Mouse (Mus musculus): ENCODE data around the gene Paqr9. TPM values are rescaled to one million over a fixed set of nuclear protein-coding genes. Genes with fewer than 3 reads are reported as not detected.

Paqr9 gene
- polyA plus RNA-seq, 2 experiments: 7.5 to 12.2 TPM

DNA sequence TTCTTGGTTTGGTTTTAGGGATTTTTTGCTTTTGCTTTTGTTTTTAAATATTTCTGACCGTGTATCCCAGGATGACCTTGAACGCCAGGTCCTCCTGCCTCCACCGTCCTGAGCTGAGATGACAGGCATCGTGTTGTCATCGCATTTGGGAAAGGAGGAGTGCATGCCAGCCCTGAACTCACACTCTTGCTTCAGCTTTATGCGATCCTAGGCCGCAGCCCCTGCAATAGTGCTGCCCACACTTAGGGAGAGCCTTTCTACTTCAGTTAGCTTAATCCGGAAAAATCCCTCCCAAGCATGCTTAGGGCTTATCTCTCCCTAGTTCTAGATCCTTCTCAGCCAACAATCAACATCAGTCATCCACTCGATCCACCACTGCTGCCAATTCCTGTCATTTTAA is 43.9 kb downstream of the Paqr9 start:
- Histone ChIP-seq H3K4me3 (ENCODE audit: insufficient read depth in 1 of 2, low read depth in 2 of 2, low read length in 2 of 2) (no peak overlapping the region), H3K9me3 (ENCODE audit: control insufficient read depth, low read length) (no peaks in the 10 kb centered on the region), H3K27me3 (ENCODE audit: control insufficient read depth, insufficient read depth, low read length) (no peaks in the 10 kb centered on the region; the same call in 1 of the 2 replicates), H3K4me2 (ENCODE audit: low read depth) (no peak overlapping the region), H3K27ac (no peak overlapping the region), H3K9ac (replicated peaks) (no peak overlapping the region), H3K4me1 (replicated peaks; ENCODE audit: control insufficient read depth in 2 of 2, insufficient read depth in 2 of 2, low read length in 1 of 2) (no peaks in the 10 kb centered on the region), H3K36me3 (replicated peaks; ENCODE audit: control insufficient read depth, insufficient read depth, low read depth) (no peaks in the 10 kb centered on the region)
- no peak for TF ChIP-seq EP300 (IDR thresholded peaks at IDR 0.05; ENCODE audit: low read depth)
- no peak for TF ChIP-seq CTCF (IDR thresholded peaks at IDR 0.05; ENCODE audit: low read depth)
- DNase-seq (ENCODE audit: low read depth in 3 of 3, low spot score in 3 of 3): no peak
- no peak for ATAC-seq (ENCODE audit: insufficient read depth)
- 68% methylated on average over 9 of the region's 9 CpGs for WGBS (ENCODE audit: insufficient replicate concordance)

DNA sequence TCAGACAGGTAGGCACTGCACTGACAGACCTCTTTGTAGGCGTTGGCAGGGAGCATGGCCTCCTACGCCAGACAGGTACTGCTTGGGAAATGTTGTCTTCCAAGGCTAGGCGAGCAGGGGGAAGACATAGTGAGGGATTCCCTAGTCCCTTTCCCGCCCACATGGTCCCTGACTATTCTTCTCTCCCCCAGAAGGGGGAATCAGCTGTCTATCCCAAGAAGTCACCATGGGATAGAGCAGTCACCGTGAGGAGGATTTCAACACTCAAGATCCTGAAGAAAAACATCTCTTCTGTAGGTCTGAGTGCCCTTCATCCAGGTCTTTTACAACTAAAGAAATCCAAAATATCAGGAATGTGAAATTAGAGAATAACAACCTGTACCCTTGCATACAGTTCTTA is 47.7 kb downstream of the Paqr9 start:
- H3K4me1 ChIP-seq (replicated peaks; ENCODE audit: control insufficient read depth in 2 of 2, insufficient read depth in 2 of 2, low read length in 1 of 2): no peaks in the 10 kb centered on the region
- no peaks in the 10 kb centered on the region for H3K9me3 ChIP-seq (ENCODE audit: control insufficient read depth, low read length)
- H3K4me3 ChIP-seq (ENCODE audit: insufficient read depth in 1 of 2, low read depth in 2 of 2, low read length in 2 of 2): no peak overlapping the region
- no peak overlapping the region for H3K27ac ChIP-seq
- WGBS (ENCODE audit: insufficient replicate concordance): 53% methylated on average over 5 of the region's 5 CpGs
- ATAC-seq (ENCODE audit: insufficient read depth) (no peak), DNase-seq (ENCODE audit: low read depth in 3 of 3, low spot score in 3 of 3) (no peak)
- no peak overlapping the region for H3K9ac ChIP-seq (replicated peaks)
- H3K36me3 ChIP-seq (replicated peaks; ENCODE audit: control insufficient read depth, insufficient read depth, low read depth): no peaks in the 10 kb centered on the region
- TF ChIP-seq EP300 (IDR thresholded peaks at IDR 0.05; ENCODE audit: low read depth) (no peak), CTCF (IDR thresholded peaks at IDR 0.05; ENCODE audit: low read depth) (no peak)
- no peaks in the 10 kb centered on the region for H3K27me3 ChIP-seq (ENCODE audit: control insufficient read depth, insufficient read depth, low read length)
- no peak overlapping the region for H3K4me2 ChIP-seq (ENCODE audit: low read depth)

DNA sequence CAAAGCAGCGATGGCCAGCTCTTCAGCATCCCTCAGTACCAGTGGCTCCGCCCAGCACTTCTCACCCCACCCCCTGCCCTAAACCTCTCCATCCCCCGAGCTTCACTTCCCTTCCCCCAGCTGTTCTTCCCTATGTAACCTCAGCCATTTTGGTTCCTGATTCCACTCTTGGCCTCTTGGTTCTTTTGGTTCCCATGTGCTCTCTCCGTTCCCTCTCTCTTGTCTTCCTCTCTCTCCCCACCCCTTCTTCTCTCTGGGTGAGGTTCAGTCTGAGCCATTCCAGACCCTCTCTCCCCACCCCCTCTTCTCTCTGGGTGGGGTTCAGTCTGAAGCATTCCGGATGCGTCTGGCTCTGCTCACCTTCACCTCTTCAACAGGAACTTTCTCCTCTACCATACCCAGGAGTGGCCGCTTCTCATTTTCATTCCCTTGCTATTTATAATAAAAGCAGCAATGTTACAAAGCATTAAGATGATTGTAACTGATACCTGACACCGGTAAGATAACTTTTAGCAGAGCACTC is 52.9 kb downstream of the Paqr9 start:
- Histone ChIP-seq H3K9me3 (ENCODE audit: control insufficient read depth, low read length) (no peaks in the 10 kb centered on the region), H3K4me1 (replicated peaks; ENCODE audit: control insufficient read depth in 2 of 2, insufficient read depth in 2 of 2, low read length in 1 of 2) (no peaks in the 10 kb centered on the region), H3K36me3 (replicated peaks; ENCODE audit: control insufficient read depth, insufficient read depth, low read depth) (no peaks in the 10 kb centered on the region), H3K4me3 (ENCODE audit: insufficient read depth in 1 of 2, low read depth in 2 of 2, low read length in 2 of 2) (no peak overlapping the region), H3K27ac (no peak overlapping the region), H3K4me2 (ENCODE audit: low read depth) (no peak overlapping the region), H3K9ac (replicated peaks) (no peak overlapping the region), H3K27me3 (ENCODE audit: control insufficient read depth, insufficient read depth, low read length) (no peaks in the 10 kb centered on the region)
- ATAC-seq (ENCODE audit: insufficient read depth) (no peak), DNase-seq (ENCODE audit: low read depth in 3 of 3, low spot score in 3 of 3) (no peak)
- WGBS (ENCODE audit: insufficient replicate concordance): 57% methylated on average over 8 of the region's 8 CpGs
- no peak for TF ChIP-seq CTCF (IDR thresholded peaks at IDR 0.05; ENCODE audit: low read depth)
- no peak for TF ChIP-seq EP300 (IDR thresholded peaks at IDR 0.05; ENCODE audit: low read depth)

DNA sequence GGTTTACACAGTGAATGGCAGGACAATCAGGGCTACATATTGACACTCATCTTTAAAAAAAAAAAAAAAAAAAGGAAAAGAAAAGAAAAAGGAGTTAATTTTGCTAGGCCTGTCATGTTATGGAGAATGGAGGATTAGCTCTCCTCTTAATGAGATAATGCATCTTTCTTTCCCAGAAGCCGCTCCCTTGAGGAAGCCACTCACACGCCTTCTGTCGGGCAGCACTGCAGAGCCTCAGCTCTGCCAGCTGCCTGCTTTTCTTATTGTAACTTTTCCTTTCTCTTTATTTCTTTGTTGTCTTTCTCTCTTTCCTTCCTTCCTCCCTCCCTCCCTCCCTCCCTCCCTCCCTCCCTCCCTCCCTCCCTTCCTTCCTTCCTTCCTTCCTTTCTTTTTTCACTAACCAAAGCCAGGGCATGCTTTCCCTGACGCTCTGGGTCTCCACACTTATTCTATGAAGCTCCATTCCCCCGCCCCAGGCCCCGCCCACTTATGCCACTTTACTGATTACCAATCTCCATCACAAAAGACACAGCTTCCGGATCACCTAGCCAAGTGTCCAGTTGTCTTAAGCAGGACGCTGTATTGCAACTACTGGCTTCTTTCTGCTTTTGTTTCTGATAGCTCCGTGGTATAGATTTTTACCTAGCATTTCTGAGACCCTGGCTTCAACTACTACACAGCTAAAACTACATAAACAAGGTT is 54.1 kb downstream of the Paqr9 start:
- H3K27me3 ChIP-seq (ENCODE audit: control insufficient read depth, insufficient read depth, low read length): no peaks in the 10 kb centered on the region
- no peaks in the 10 kb centered on the region for H3K4me1 ChIP-seq (replicated peaks; ENCODE audit: control insufficient read depth in 2 of 2, insufficient read depth in 2 of 2, low read length in 1 of 2)
- DNase-seq (ENCODE audit: low read depth in 3 of 3, low spot score in 3 of 3): no peak
- TF ChIP-seq EP300 (IDR thresholded peaks at IDR 0.05; ENCODE audit: low read depth) (no peak), CTCF (IDR thresholded peaks at IDR 0.05; ENCODE audit: low read depth) (no peak)
- ATAC-seq (ENCODE audit: insufficient read depth): no peak
- H3K9ac ChIP-seq (replicated peaks): no peak overlapping the region
- no peak overlapping the region for H3K27ac ChIP-seq
- WGBS (ENCODE audit: insufficient replicate concordance): 23% methylated on average over 9 of the region's 9 CpGs
- H3K4me3 ChIP-seq (ENCODE audit: insufficient read depth in 1 of 2, low read depth in 2 of 2, low read length in 2 of 2): no peak overlapping the region
- no peak overlapping the region for H3K4me2 ChIP-seq (ENCODE audit: low read depth)
- H3K36me3 ChIP-seq (replicated peaks; ENCODE audit: control insufficient read depth, insufficient read depth, low read depth): no peaks in the 10 kb centered on the region
- no peaks in the 10 kb centered on the region for H3K9me3 ChIP-seq (ENCODE audit: control insufficient read depth, low read length)

DNA sequence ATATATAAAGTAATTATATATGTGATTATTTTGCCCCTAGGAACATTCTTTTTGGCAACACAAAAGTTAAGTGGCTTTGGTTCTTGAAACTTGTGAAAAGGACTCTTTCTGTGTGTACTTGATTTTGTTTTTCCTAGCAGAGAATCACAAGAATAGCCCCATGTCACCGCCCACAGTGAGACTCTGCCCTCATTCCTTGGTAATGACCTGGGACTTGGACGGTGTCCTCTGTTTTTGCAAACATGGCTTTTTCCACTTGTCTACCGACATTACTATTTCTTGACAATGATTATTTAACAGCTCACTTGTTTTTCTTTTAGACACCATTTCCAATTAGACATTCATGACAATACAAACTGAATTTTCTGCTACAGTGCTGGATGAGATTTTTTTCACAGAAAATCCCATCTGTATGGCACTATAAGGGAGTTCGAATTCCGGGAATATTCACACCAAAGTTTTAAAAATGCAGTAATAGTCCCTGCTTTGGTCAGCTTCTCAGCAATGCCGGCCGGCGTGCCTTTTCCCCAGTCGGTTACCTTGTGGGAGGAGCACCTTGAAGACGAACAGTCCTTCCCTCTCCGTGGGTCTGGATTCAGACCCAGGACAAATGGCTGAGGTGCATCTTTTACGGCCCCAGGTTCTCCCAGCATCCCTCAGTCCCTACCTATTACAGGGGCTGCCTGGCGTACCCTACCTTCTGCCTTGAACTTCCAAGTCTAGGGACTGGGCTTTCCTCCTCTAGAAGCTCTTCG is 55.6 kb downstream of the Paqr9 start:
- WGBS (ENCODE audit: insufficient replicate concordance): 61% methylated on average over 14 of the region's 14 CpGs
- H3K9me3 ChIP-seq (ENCODE audit: control insufficient read depth, low read length): no peaks in the 10 kb centered on the region
- no peak overlapping the region for H3K4me2 ChIP-seq (ENCODE audit: low read depth)
- no peaks in the 10 kb centered on the region for H3K27me3 ChIP-seq (ENCODE audit: control insufficient read depth, insufficient read depth, low read length)
- no peak for DNase-seq (ENCODE audit: low read depth in 3 of 3, low spot score in 3 of 3)
- no peak overlapping the region for H3K27ac ChIP-seq
- H3K4me3 ChIP-seq (ENCODE audit: insufficient read depth in 1 of 2, low read depth in 2 of 2, low read length in 2 of 2): no peak overlapping the region
- H3K36me3 ChIP-seq (replicated peaks; ENCODE audit: control insufficient read depth, insufficient read depth, low read depth): no peaks in the 10 kb centered on the region
- TF ChIP-seq EP300 (IDR thresholded peaks at IDR 0.05; ENCODE audit: low read depth) (no peak), CTCF (IDR thresholded peaks at IDR 0.05; ENCODE audit: low read depth) (no peak)
- no peak for ATAC-seq (ENCODE audit: insufficient read depth)
- no peaks in the 10 kb centered on the region for H3K4me1 ChIP-seq (replicated peaks; ENCODE audit: control insufficient read depth in 2 of 2, insufficient read depth in 2 of 2, low read length in 1 of 2)
- H3K9ac ChIP-seq (replicated peaks): no peak overlapping the region
